Mouse (Mus musculus): ENCODE measurements at regions not wholly inside any gene's neighbourhood (a gene's known extent, or its start where the extent isn't known, plus 50 kb on each side); places are given as distances from the start of the nearest gene placed in this dataset.
A peak's percentile ranks its signal among the peaks of the same experiment; 100 is the strongest.

- H3K4me1 ChIP-seq (ENCODE audit: control insufficient read depth, insufficient read depth, low read length): peaks cover 20% of the 10 kb centered on the region; the same call in 1 of the 2 replicates
- WGBS: 30% methylated on average over 6 of the region's 6 CpGs
- H3K4me3 ChIP-seq (replicated peaks; ENCODE audit: insufficient read depth, low read depth, low read length): no peak overlapping the region
- TF ChIP-seq CTCF (IDR thresholded peaks at IDR 0.05; ENCODE audit: borderline replicate concordance, insufficient read depth, low read depth, low read length) (no peak), POLR2A (IDR thresholded peaks at IDR 0.05; ENCODE audit: borderline replicate concordance, insufficient read depth, low read length) (no peak)
- H3K27ac ChIP-seq (ENCODE audit: insufficient read depth, low read length): peak overlapping the region; percentile 89
- H3K27me3 ChIP-seq (ENCODE audit: control insufficient read depth, insufficient read depth, low read length): no peaks in the 10 kb centered on the region
- peak; percentile 37 to 49 for DNase-seq
Observed at GRCm38 (mm10) chr9:94378291-94378690, 159.6 kb downstream of the 1190002N15Rik start.

- DNase-seq: peak; percentile 91 to 98
- TF ChIP-seq POLR2A (IDR thresholded peaks at IDR 0.05; ENCODE audit: borderline replicate concordance, insufficient read depth, low read length): no peak
- no peak for TF ChIP-seq CTCF (IDR thresholded peaks at IDR 0.05; ENCODE audit: borderline replicate concordance, insufficient read depth, low read depth, low read length)
- Histone ChIP-seq H3K4me3 (replicated peaks; ENCODE audit: insufficient read depth, low read depth, low read length) (no peak overlapping the region), H3K4me1 (ENCODE audit: control insufficient read depth, insufficient read depth, low read length) (peaks cover 20% of the 10 kb centered on the region; the same call in 1 of the 2 replicates), H3K27me3 (ENCODE audit: control insufficient read depth, insufficient read depth, low read length) (no peaks in the 10 kb centered on the region), H3K27ac (ENCODE audit: insufficient read depth, low read length) (peak overlapping the region; percentile 93)
- WGBS: 14% methylated on average over 7 of the region's 7 CpGs
Observed at GRCm38 (mm10) chr9:94377346-94378039, 160.4 kb downstream of the 1190002N15Rik start.

- no peak for DNase-seq
- TF ChIP-seq CTCF (IDR thresholded peaks at IDR 0.05; ENCODE audit: borderline replicate concordance, insufficient read depth, low read depth, low read length) (no peak), POLR2A (IDR thresholded peaks at IDR 0.05; ENCODE audit: borderline replicate concordance, insufficient read depth, low read length) (no peak)
- H3K4me1 ChIP-seq (ENCODE audit: control insufficient read depth, insufficient read depth, low read length): no peaks in the 10 kb centered on the region; the same call in 1 of the 2 replicates
- no peak overlapping the region for H3K4me3 ChIP-seq (replicated peaks; ENCODE audit: insufficient read depth, low read depth, low read length)
- WGBS: 46% methylated on average over 2 of the region's 2 CpGs
- no peak overlapping the region for H3K27ac ChIP-seq (ENCODE audit: insufficient read depth, low read length)
- H3K27me3 ChIP-seq (ENCODE audit: control insufficient read depth, insufficient read depth, low read length): no peaks in the 10 kb centered on the region
Observed at GRCm38 (mm10) chr9:94370976-94371375, 166.9 kb downstream of the 1190002N15Rik start.

- no peaks in the 10 kb centered on the region for H3K4me1 ChIP-seq (ENCODE audit: control insufficient read depth, insufficient read depth, low read length)
- WGBS: 93% methylated on average over 7 of the region's 7 CpGs
- DNase-seq: no peak
- H3K4me3 ChIP-seq (replicated peaks; ENCODE audit: insufficient read depth, low read depth, low read length): no peak overlapping the region
- H3K27ac ChIP-seq (ENCODE audit: insufficient read depth, low read length): no peak overlapping the region
- TF ChIP-seq POLR2A (IDR thresholded peaks at IDR 0.05; ENCODE audit: borderline replicate concordance, insufficient read depth, low read length) (no peak), CTCF (IDR thresholded peaks at IDR 0.05; ENCODE audit: borderline replicate concordance, insufficient read depth, low read depth, low read length) (no peak)
- H3K27me3 ChIP-seq (ENCODE audit: control insufficient read depth, insufficient read depth, low read length): no peaks in the 10 kb centered on the region
Observed at GRCm38 (mm10) chr9:94368231-94368936, 169.5 kb downstream of the 1190002N15Rik start.

GRCm38 (mm10) chr9:94361877-94362697 is 175.8 kb downstream of the 1190002N15Rik start:
- no peaks in the 10 kb centered on the region for H3K27me3 ChIP-seq (ENCODE audit: control insufficient read depth, insufficient read depth, low read length)
- no peak for TF ChIP-seq CTCF (IDR thresholded peaks at IDR 0.05; ENCODE audit: borderline replicate concordance, insufficient read depth, low read depth, low read length)
- TF ChIP-seq POLR2A (IDR thresholded peaks at IDR 0.05; ENCODE audit: borderline replicate concordance, insufficient read depth, low read length): no peak
- H3K4me3 ChIP-seq (replicated peaks; ENCODE audit: insufficient read depth, low read depth, low read length): no peak overlapping the region
- 72% methylated on average over 7 of the region's 7 CpGs for WGBS
- peaks cover 5% of the 10 kb centered on the region for H3K4me1 ChIP-seq (ENCODE audit: control insufficient read depth, insufficient read depth, low read length)
- no peak overlapping the region for H3K27ac ChIP-seq (ENCODE audit: insufficient read depth, low read length)
- DNase-seq: no peak

GRCm38 (mm10) chr9:94361011-94361410 is 176.9 kb downstream of the 1190002N15Rik start:
- Histone ChIP-seq H3K27ac (ENCODE audit: insufficient read depth, low read length) (no peak overlapping the region), H3K4me1 (ENCODE audit: control insufficient read depth, insufficient read depth, low read length) (peaks cover 5% of the 10 kb centered on the region), H3K27me3 (ENCODE audit: control insufficient read depth, insufficient read depth, low read length) (no peaks in the 10 kb centered on the region), H3K4me3 (replicated peaks; ENCODE audit: insufficient read depth, low read depth, low read length) (no peak overlapping the region)
- WGBS: 93% methylated on average over 2 of the region's 2 CpGs
- DNase-seq: no peak
- TF ChIP-seq CTCF (IDR thresholded peaks at IDR 0.05; ENCODE audit: borderline replicate concordance, insufficient read depth, low read depth, low read length) (no peak), POLR2A (IDR thresholded peaks at IDR 0.05; ENCODE audit: borderline replicate concordance, insufficient read depth, low read length) (no peak)

- Histone ChIP-seq H3K4me1 (ENCODE audit: control insufficient read depth, insufficient read depth, low read length) (peaks cover 5% of the 10 kb centered on the region), H3K27me3 (ENCODE audit: control insufficient read depth, insufficient read depth, low read length) (no peaks in the 10 kb centered on the region), H3K27ac (ENCODE audit: insufficient read depth, low read length) (no peak overlapping the region), H3K4me3 (replicated peaks; ENCODE audit: insufficient read depth, low read depth, low read length) (no peak overlapping the region)
- no peak for DNase-seq
- WGBS: 77% methylated on average over 2 of the region's 2 CpGs
- TF ChIP-seq POLR2A (IDR thresholded peaks at IDR 0.05; ENCODE audit: borderline replicate concordance, insufficient read depth, low read length): no peak
- no peak for TF ChIP-seq CTCF (IDR thresholded peaks at IDR 0.05; ENCODE audit: borderline replicate concordance, insufficient read depth, low read depth, low read length)
Observed at GRCm38 (mm10) chr9:94358150-94358549, 179.7 kb downstream of the 1190002N15Rik start.

Data from cerebellum, adult 2 months (tissue).